Mouse (Mus musculus) heart, embryonic 12.5 days (tissue): Measurements from ENCODE around the gene Ube2s. TPM values are rescaled to one million over a fixed set of nuclear protein-coding genes. Genes with fewer than 3 reads are reported as not detected.

ENCODE experiments used
- ATAC-seq: fragments of 200-750 bp; cut with Nextera tagmentation; 2 replicates; pipeline ENCODE4 v1.8.0; 2017; ENCODE audit warnings: moderate TSS enrichment, moderate library complexity; ENCODE audit not compliant: insufficient number of reproducible peaks, low FRiP score
- H3K27ac ChIP-seq: fragments of 300-500 bp; sonication (generic); 2 replicates; pipeline ENCODE4 v1.5.1; 2016; ENCODE audit warnings: mild to moderate bottlenecking, moderate library complexity; ENCODE audit not compliant: poor library complexity, severe bottlenecking
- H3K27me3 ChIP-seq: fragments of 300-500 bp; sonication (generic); replicated peaks from 2 replicates; pipeline ENCODE4 v1.6.1; 2016; ENCODE audit warnings: mild to moderate bottlenecking, moderate library complexity
- H3K36me3 ChIP-seq: fragments of 300-500 bp; sonication (generic); 2 replicates; pipeline ENCODE4 v1.6.1; 2016; ENCODE audit warnings: mild to moderate bottlenecking, moderate library complexity
- H3K4me1 ChIP-seq: fragments of 300-500 bp; sonication (generic); replicated peaks from 2 replicates; pipeline ENCODE4 v1.6.1; 2016; ENCODE audit warnings: mild to moderate bottlenecking
- H3K4me2 ChIP-seq: fragments of 300-500 bp; sonication (generic); 2 replicates; pipeline ENCODE4 v1.6.1; 2016; ENCODE audit warnings: mild to moderate bottlenecking, moderate library complexity
- H3K4me3 ChIP-seq: fragments of 300-500 bp; sonication (generic); 2 replicates; pipeline ENCODE4 v1.5.1; 2016; ENCODE audit warnings: mild to moderate bottlenecking
- H3K9ac ChIP-seq: fragments of 300-500 bp; sonication (generic); 2 replicates; pipeline ENCODE4 v1.6.1; 2016; ENCODE audit warnings: mild to moderate bottlenecking, moderate library complexity
- H3K9me3 ChIP-seq: fragments of 300-500 bp; sonication (generic); replicated peaks from 2 replicates; pipeline ENCODE4 v1.6.1; 2016; ENCODE audit warnings: mild to moderate bottlenecking, moderate library complexity
- WGBS: fragments of 180-500 bp; shearing (Covaris S2); methylation state at CpG from one replicate; pipeline ENCODE4 v1.1.7; 2016; 5-methylcytosine and 5-hydroxymethylcytosine counted together
- polyA plus RNA-seq: library from polyadenylated mRNA; unstranded; fragments of >200 nt; fragmentation: Nextera tagmentation; extraction: Ambion mirVana; gene quantifications from 2 replicates; pipeline ENCODE4 v1.2.1, GENCODE M21; 2016

Gene Ube2s
- polyA plus RNA-seq, 1 experiment from 2014 or later: 344 TPM

GRCm38 (mm10) chr7:4776861-4777830 is 35.2 kb downstream of the Ube2s start:
- peak; percentile 78 for ATAC-seq
- H3K9me3 ChIP-seq: peaks cover 4% of the 10 kb centered on the region; the same call in 1 of the 2 replicates
- peak overlapping the region; percentile 50; the same call in 1 of the 2 replicates for H3K9ac ChIP-seq
- peak overlapping the region; percentile 65 for H3K4me2 ChIP-seq
- WGBS: under 1% methylated on average over 54 of the region's 56 CpGs
- H3K4me3 ChIP-seq: peak overlapping the region; percentile 39
- no peak overlapping the region for H3K27ac ChIP-seq
- peaks cover 78% of the 10 kb centered on the region for H3K27me3 ChIP-seq
- peaks cover 25% of the 10 kb centered on the region for H3K4me1 ChIP-seq
- H3K36me3 ChIP-seq: no peaks in the 10 kb centered on the region

DNA sequence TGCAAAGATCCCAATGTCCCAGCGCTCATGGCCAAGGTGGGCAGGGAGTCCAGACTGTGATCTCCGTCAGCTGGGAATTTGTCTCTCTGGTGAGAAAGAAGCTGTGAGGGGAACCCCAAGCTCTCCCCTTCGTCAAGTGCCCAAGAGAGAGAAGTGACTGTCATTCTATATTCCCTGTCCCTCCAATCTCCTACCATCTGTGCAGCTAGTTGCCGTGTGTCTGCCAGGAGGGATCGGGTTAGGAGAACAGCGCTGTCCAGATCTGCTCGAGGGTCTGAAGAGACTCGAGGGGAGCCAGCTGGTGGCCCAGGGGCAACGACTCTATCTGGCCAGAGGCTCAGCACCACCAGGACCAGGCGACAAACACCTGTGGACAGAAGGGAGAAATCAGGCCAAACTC is 36.3 kb downstream of the Ube2s start:
- 46% methylated on average over 10 of the region's 10 CpGs for WGBS
- no peak overlapping the region for H3K9ac ChIP-seq
- ATAC-seq: no peak
- no peak overlapping the region for H3K27ac ChIP-seq
- peaks cover 4% of the 10 kb centered on the region; the same call in 1 of the 2 replicates for H3K9me3 ChIP-seq
- no peaks in the 10 kb centered on the region for H3K36me3 ChIP-seq
- no peak overlapping the region for H3K4me2 ChIP-seq
- peaks cover 21% of the 10 kb centered on the region for H3K4me1 ChIP-seq
- H3K27me3 ChIP-seq: peaks cover 68% of the 10 kb centered on the region
- H3K4me3 ChIP-seq: no peak overlapping the region; the same call in 1 of the 2 replicates

DNA sequence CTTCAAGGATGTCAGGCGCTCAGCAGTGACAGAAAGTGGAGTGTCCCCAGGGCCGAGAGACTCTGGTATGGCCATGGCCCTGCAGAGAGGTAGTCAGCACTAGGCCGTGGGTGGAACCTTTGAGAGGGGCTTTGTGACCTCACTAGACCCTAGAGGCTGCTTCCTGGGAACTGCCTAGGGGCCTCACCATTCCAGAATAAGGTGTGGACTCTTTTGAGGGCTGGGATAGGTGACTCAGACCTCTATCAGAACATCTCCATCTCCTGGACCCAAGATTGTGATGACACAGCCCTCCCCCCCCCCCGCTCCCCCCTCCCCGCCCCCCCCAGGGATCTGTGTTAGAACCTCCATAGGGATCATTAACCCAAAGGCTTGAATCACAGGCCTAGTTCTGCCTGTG is 41.2 kb downstream of the Ube2s start, which contains the start of gene Fam71e2:
Gene Fam71e2, minus strand, starts transcription at position 101 of the 400 bp plus-strand sequence.
- WGBS: 68% methylated on average over 5 of the region's 5 CpGs
- H3K9ac ChIP-seq: no peak within 1 kb of the TSS
- no peak within 1 kb of the TSS for H3K27ac ChIP-seq
- no peaks in the 10 kb centered on the region for H3K4me1 ChIP-seq
- no peaks in the 10 kb centered on the region for H3K36me3 ChIP-seq
- no peak for ATAC-seq
- peaks cover 20% of the 10 kb centered on the region for H3K27me3 ChIP-seq
- no peak within 1 kb of the TSS for H3K4me3 ChIP-seq
- H3K9me3 ChIP-seq: peaks cover 4% of the 10 kb centered on the region; the same call in 1 of the 2 replicates
- H3K4me2 ChIP-seq: no peak within 1 kb of the TSS

DNA sequence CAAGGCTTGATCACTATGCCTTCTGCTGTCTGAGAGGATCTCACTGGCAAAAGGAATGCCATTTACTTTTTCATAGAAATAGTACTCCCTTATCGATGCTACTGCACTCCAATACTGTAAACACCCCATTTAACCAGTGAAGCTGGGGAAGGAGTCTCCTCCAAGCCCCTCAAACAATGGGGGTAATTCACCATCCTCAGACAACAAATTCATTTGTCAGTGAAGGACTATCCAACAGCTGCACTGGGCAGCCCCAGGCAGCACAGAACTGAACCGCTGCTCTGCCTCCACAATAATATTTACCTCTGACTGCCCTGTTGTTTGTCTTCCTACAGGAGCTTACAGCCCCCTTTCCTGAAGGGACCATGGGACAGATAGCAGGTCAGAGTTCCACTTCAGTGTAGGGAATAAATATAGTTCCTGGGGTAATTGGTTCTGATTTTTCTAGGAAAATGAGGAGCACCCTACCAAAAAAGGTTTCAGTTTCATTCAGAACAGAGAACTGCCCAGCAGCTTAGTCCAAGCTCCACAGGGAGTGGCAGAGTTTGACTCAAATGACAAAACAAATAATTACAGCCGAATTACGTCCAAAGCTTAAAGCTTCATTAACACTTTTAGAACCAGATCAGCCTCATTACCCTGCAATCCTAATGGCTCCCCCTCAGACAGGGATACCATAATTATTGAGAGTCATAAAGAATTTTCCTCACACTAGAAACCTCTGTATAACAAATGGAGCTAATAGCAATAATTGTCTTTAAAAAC is 47.3 kb downstream of the Ube2s start:
- no peak overlapping the region for H3K4me2 ChIP-seq
- no peak overlapping the region for H3K4me3 ChIP-seq
- 0 out of 2 replicates have a peak, but pooled peaks cover 3% of the 10 kb centered on the region for H3K27me3 ChIP-seq
- ATAC-seq: no peak
- no peaks in the 10 kb centered on the region for H3K36me3 ChIP-seq
- no peaks in the 10 kb centered on the region for H3K4me1 ChIP-seq
- no peaks in the 10 kb centered on the region for H3K9me3 ChIP-seq
- WGBS: 27% methylated on average over 4 of the region's 4 CpGs
- no peak overlapping the region for H3K9ac ChIP-seq
- no peak overlapping the region for H3K27ac ChIP-seq

DNA sequence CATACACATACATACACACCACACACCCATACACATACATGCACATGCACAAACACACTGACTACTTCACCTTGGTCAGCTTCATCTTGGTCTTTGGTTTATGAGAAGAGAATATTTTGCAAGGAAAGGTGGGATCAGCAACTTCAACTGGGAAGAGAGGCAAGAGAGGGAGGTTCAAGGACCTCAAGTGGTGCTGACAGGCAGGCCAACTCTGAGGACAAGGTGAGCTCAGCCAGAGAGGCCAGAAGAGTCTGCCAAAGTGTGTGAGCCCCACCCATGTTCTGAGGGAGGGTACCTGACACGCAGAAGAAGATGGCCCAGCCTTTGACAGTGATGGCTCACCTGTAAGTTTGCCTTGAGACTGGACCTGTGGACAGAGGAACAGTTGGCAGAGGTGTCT is 52.7 kb downstream of the Ube2s start:
- 42% methylated on average over 1 of the region's 1 CpGs for WGBS
- peaks cover 3% of the 10 kb centered on the region; the same call in 1 of the 2 replicates for H3K9me3 ChIP-seq
- no peak overlapping the region for H3K9ac ChIP-seq
- H3K4me1 ChIP-seq: no peaks in the 10 kb centered on the region
- no peaks in the 10 kb centered on the region for H3K36me3 ChIP-seq
- H3K4me3 ChIP-seq: no peak overlapping the region
- ATAC-seq: no peak
- 0 out of 2 replicates have a peak, but pooled peaks cover 7% of the 10 kb centered on the region for H3K27me3 ChIP-seq
- no peak overlapping the region for H3K4me2 ChIP-seq
- H3K27ac ChIP-seq: no peak overlapping the region

GRCm38 (mm10) chr7:4752821-4753570 is 59.4 kb downstream of the Ube2s start, which contains the start of gene Cox6b2:
Cox6b2 (minus strand) TSS chr7:4753094.
- no peak within 1 kb of the TSS for H3K27ac ChIP-seq
- WGBS: 3% methylated on average over 24 of the region's 24 CpGs
- H3K4me3 ChIP-seq: peak within 1 kb of the TSS; percentile 50

GRCm38 (mm10) chr7:4751971-4752820 is 60.2 kb downstream of the Ube2s start:
- H3K9me3 ChIP-seq: peaks cover 3% of the 10 kb centered on the region; the same call in 1 of the 2 replicates
- H3K27me3 ChIP-seq: no peaks in the 10 kb centered on the region
- H3K4me3 ChIP-seq: peak overlapping the region; percentile 50
- H3K36me3 ChIP-seq: no peaks in the 10 kb centered on the region; the same call in 1 of the 2 replicates
- 2% methylated on average over 30 of the region's 30 CpGs for WGBS
- peak; percentile 88 for ATAC-seq
- no peak overlapping the region for H3K27ac ChIP-seq
- peak overlapping the region; percentile 71 for H3K4me2 ChIP-seq
- H3K9ac ChIP-seq: peak overlapping the region; percentile 59; the same call in 1 of the 2 replicates
- peaks cover 15% of the 10 kb centered on the region for H3K4me1 ChIP-seq

More at GRCm38 (mm10) chr7:4752821-4753570, 59.4 kb downstream of the Ube2s start, which contains the start of gene Cox6b2:
- H3K4me1 ChIP-seq: peaks cover 15% of the 10 kb centered on the region
- H3K9me3 ChIP-seq: peaks cover 3% of the 10 kb centered on the region; the same call in 1 of the 2 replicates
- H3K9ac ChIP-seq: peak within 1 kb of the TSS; percentile 59
- peak; percentile 92 for ATAC-seq
- H3K4me2 ChIP-seq: peak within 1 kb of the TSS; percentile 71
- no peaks in the 10 kb centered on the region for H3K27me3 ChIP-seq
- H3K36me3 ChIP-seq: no peaks in the 10 kb centered on the region; the same call in 1 of the 2 replicates

- no peak overlapping the region for H3K4me3 ChIP-seq
- H3K4me1 ChIP-seq: peaks cover 22% of the 10 kb centered on the region
- no peak overlapping the region for H3K9ac ChIP-seq
- no peak overlapping the region for H3K4me2 ChIP-seq
- H3K27ac ChIP-seq: no peak overlapping the region
- no peaks in the 10 kb centered on the region for H3K9me3 ChIP-seq
- peak; percentile 17; the same call in 1 of the 2 replicates for ATAC-seq
- peaks cover 29% of the 10 kb centered on the region for H3K36me3 ChIP-seq
- 51% methylated on average over 2 of the region's 2 CpGs for WGBS
- no peaks in the 10 kb centered on the region for H3K27me3 ChIP-seq
Measured at GRCm38 (mm10) chr7:4749169-4749568, 63.2 kb downstream of the Ube2s start.

- peaks cover 35% of the 10 kb centered on the region for H3K36me3 ChIP-seq
- WGBS: 66% methylated on average over 4 of the region's 4 CpGs
- ATAC-seq: no peak
Measured at GRCm38 (mm10) chr7:4748321-4748720, 64.1 kb downstream of the Ube2s start.

More at GRCm38 (mm10) chr7:4748321-4748720, 64.1 kb downstream of the Ube2s start:
- Histone ChIP-seq H3K4me2 (no peak overlapping the region), H3K9ac (no peak overlapping the region), H3K9me3 (no peaks in the 10 kb centered on the region), H3K27ac (no peak overlapping the region), H3K4me3 (no peak overlapping the region), H3K4me1 (peaks cover 21% of the 10 kb centered on the region), H3K27me3 (no peaks in the 10 kb centered on the region)
